Mouse (Mus musculus) ES-Bruce4 (cell line): ENCODE data around the gene Treml1.

Experiments
- CTCF ChIP-seq: IDR thresholded peaks from one replicate; pipeline ENCODE4 v1.8.1; 2011; ENCODE audit warnings: low read depth, low read length
- EP300 ChIP-seq: IDR thresholded peaks from 2 replicates; pipeline ENCODE4 v1.6.1; 2011; ENCODE audit warnings: low read depth, low read length; ENCODE audit not compliant: insufficient read depth
- POLR2A ChIP-seq: IDR thresholded peaks from one replicate; pipeline ENCODE4 v1.8.1; 2011; ENCODE audit warnings: low read length; ENCODE audit not compliant: insufficient read depth

DNA sequence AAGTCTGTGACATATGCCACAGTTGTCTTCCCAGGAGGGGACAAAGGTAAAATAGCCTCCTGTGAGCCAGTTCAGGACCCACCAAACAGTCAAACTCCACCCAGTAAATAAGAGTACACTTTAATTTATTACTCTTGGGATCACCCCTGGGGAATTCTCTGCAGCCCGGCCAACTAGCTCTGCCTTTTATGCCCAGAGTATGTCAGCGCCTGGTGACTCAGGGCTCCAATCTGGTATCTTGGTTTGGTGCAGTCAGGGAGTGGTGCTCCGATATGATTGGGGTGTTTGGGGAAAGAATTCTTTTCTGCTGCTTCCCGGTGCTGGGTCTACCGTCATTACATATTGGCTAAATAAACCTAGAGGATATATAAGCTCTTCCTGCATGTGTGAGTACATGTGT is 7.1 kb downstream of the Treml1 start:
- TF ChIP-seq CTCF (no peak), POLR2A (no peak), EP300 (no peak)
